Mouse (Mus musculus) splenic B cell, adult 2 months (primary cell): ENCODE measurements around the gene Epb41l4b.
A peak's percentile ranks its signal among the peaks of the same experiment; 100 is the strongest.

ENCODE experiments used
- DNase-seq: peaks from one replicate; pipeline ENCODE4 v3.0.0-alpha.2; 2011; ENCODE audit warnings: low read depth, low spot score
- H3K27me3 ChIP-seq: 2 replicates; pipeline ENCODE4 v1.6.1; 2012; ENCODE audit warnings: mild to moderate bottlenecking, low read length, moderate library complexity, mixed read lengths; ENCODE audit not compliant: control insufficient read depth, poor library complexity, insufficient read depth, severe bottlenecking
- H3K36me3 ChIP-seq: 2 replicates; pipeline ENCODE4 v1.6.1; 2012; ENCODE audit warnings: mild to moderate bottlenecking, low read length, moderate library complexity, mixed read lengths; ENCODE audit not compliant: control insufficient read depth, poor library complexity, insufficient read depth, severe bottlenecking

Epb41l4b gene

DNA sequence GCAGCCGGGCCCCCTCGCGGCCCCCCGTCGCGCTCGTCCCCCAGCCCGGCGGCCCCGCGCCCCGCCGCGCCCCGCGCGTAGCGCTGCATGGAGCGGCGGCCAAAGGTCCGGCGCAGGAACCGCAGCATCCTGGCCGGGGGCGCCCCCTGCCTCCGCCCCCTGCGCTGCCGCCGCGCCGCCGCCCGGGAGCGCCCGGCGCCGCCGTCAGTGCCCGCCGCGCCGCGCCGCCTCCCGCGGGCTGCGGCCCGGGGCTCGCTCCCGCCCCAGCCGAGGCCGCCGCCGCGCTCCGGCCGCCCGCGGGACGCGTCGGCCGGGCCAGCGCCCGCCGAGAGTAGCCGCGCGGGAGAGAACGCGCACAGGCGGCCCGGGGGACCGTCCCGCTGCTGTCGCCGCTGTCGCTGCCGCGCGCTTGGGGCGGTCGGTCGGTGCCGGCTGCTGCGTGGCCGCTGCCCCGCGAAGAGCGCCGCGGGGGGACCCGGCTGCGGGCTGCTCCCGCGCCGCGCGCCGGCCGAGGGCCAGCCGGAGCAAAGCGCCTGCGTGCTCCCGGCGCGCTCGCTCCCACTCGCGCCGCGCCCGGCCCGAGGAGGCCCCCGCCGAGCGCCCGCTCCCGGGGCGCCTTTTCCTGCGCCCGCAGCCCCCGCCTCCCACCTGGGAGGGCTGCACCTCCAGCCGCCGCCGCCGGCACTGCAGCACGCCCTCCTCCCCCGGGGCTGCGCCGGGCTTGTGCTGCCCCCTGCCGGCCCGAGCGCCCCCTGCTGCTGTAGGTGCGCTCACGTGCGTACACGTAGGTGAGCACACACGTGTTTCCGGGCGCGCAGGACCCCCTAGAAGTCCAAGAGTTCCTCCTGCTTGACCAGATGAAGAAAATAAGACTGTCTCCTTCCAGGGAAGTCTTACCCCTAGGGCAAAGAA, at the start of gene Epb41l4b:
TSS of gene Epb41l4b (minus strand) at position 412 of the 912 bp plus-strand sequence.
- peak; percentile 90 for DNase-seq
- H3K36me3 ChIP-seq: no peaks in the 10 kb centered on the region

DNA sequence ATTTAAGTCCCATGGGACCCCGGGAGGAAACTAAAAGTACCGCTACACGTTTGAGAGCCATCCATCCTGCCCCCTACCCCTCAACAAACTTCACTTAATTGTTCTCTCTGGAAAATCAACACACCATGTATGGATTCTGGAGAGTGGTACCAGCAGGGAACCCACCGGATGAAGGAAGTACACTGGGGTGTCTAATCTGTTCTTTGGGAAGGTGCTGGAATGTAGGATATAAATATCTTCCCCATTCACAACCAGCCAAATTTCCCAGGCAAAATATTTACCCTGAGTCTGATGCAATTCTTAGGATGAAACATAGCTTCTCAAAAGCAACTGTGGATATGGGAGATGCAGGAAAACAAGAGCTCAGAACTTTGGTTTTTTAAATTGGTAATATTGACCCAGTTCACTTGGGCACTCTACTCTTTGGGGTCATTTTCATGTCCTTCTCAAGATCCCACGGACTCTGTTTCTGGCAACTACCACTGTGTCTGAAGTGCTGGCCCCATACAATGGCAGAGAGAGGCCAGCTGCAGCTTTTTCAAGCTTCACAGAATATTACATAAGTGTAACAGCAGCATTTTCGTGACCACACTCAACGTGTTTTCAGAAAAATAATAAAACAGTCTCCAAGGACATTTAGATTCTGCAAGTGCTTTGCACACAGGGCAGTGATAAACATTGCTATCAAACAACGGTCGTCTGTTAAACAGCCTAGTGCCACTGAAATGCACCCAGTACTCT, 48.5 kb upstream of the Epb41l4b start:
- no peak for DNase-seq
- Histone ChIP-seq H3K27me3 (no peaks in the 10 kb centered on the region), H3K36me3 (no peaks in the 10 kb centered on the region)

More for the DNA sequence above, at the start of gene Epb41l4b:
- H3K27me3 ChIP-seq: peaks cover 6% of the 10 kb centered on the region

DNA sequence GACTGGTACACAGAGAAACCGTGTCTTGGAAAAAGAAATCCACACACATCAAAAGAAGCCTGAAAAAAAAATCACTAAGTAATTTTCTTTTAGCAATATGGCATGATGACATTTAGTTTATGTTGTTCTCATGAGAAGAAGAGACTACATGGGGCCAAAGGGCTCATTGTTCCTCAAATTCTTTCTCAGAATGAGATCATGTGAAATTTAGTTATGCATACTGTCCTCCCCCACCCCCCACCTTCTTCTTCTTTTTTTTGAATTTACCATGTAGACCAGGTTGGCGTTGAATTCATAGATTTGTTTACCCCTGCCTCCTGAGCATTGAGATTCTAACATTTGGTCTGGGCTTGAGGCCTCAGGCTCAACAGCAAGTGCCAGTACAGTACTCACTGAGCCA, 46.6 kb upstream of the Epb41l4b start:
- Histone ChIP-seq H3K27me3 (no peaks in the 10 kb centered on the region), H3K36me3 (no peaks in the 10 kb centered on the region)
- peak; percentile 22 for DNase-seq

DNA sequence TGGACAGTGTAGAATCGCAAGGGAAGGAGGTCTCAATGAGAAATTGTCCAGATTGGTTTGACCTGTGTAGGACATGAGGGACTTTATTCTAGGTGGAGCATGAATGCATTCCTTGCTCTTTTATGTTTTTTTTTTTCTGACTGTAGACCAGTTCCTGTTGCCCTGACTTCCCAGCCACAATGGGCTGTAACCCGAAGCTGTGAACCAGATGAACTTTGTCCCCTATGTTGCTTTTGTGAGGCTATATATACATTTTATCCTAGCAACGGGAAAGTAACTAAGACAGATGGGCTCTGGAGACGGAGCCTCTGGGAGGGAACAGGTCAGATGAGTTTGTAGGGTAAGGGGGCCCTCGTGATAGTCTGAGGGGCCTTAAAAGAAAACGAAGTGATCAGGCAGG, 42.8 kb upstream of the Epb41l4b start:
- no peak for DNase-seq
- H3K36me3 ChIP-seq: no peaks in the 10 kb centered on the region
- H3K27me3 ChIP-seq: no peaks in the 10 kb centered on the region

DNA sequence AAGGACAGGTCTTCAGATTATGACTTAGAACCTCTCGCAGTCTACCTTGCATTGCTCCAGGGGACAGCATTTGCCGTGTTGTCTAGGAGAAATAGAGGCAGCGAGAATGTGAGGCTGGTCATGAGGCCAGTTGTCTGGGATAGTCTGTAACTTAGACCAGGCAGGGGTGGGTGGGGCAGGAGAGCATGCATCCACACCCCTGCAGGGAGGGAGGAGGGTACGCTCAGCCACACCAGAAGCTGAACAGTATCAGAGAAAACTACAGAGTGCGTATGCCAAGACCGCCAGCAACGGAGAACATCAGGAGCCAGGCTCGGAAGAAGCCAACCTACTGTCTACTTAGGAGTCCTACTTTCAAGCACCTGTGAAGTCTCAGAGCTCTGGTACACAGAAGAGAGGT, 42.2 kb upstream of the Epb41l4b start:
- H3K36me3 ChIP-seq: no peaks in the 10 kb centered on the region
- no peak for DNase-seq
- no peaks in the 10 kb centered on the region for H3K27me3 ChIP-seq

DNA sequence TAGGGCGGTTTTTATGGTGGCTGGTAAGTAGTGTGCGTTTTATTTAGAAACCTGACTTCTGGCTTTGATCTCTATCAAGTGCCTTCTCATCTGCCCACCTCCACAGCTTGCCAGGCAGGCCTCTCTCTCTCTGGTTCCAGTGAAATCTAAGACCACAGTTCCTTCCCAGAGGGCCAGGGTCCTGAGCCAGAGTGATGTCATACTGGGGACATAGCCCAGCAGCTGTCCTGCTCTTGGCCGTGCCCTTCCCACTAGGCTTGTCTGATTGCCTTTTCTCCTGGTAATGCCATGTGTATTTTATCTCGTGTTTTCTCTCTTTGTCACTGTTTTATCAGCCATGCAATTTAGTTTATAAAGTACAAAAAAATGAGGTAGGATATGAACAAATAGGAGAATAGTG, 40.3 kb upstream of the Epb41l4b start:
- no peak for DNase-seq
- Histone ChIP-seq H3K27me3 (no peaks in the 10 kb centered on the region), H3K36me3 (no peaks in the 10 kb centered on the region)

DNA sequence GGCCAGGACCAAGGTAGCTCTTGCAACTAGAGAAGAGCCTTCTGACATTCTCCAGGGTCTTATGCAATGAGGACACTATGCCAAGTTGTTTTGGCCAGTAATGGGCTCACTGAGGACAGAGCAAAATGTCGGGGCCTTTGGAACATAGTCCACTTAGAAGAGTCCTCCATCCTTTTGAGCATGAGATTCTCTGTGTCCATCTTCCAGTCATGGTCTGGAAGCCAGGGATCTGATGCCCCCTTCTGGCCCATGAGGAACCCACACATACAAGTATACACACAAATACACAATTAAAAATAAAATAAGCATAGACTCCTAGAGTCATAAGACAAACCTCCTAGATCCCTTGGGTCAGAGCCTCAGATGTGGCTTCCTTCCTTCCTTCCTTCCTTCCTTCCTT, 38.3 kb upstream of the Epb41l4b start:
- Histone ChIP-seq H3K27me3 (no peaks in the 10 kb centered on the region), H3K36me3 (no peaks in the 10 kb centered on the region)
- DNase-seq: no peak

DNA sequence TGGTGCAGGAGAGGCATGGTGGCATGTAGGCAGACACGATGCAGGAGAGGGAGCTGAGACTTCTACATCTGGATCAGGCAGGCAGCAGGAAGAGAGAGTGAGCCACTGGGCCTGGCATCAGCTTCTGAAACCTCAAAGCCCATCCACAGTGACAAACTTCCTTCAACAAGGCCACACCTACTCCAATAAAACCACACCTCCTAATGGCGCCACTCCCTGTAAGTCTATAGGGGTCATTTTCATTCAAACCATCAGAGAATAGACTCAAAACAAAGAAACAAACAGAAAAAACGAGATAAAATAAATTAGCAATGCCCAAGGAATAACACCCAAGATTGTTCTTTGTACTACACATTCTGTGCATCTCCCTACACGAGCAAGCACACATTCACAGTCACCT, 35.6 kb upstream of the Epb41l4b start:
- DNase-seq: no peak
- Histone ChIP-seq H3K27me3 (no peaks in the 10 kb centered on the region), H3K36me3 (no peaks in the 10 kb centered on the region)

DNA sequence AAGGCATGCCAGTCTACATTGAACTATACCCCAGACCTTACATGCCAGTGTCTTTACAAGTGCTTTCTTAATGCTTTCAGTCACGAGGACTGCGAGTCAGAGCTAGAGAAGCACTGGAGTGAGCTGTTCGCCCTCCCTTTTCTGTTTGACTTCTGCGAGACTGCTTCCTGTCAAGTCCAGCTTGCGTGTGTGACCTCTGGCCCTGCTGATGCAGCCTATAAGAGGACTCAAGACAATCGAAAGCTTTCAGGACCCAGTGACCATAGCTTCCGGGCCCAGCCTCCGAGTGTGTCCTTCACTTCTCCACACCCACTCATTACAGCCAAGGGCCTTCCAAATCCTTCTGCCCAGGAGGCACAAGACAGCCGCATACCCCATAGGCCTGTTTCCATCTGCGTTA, 32.1 kb upstream of the Epb41l4b start:
- Histone ChIP-seq H3K27me3 (no peaks in the 10 kb centered on the region), H3K36me3 (no peaks in the 10 kb centered on the region)
- no peak for DNase-seq

DNA sequence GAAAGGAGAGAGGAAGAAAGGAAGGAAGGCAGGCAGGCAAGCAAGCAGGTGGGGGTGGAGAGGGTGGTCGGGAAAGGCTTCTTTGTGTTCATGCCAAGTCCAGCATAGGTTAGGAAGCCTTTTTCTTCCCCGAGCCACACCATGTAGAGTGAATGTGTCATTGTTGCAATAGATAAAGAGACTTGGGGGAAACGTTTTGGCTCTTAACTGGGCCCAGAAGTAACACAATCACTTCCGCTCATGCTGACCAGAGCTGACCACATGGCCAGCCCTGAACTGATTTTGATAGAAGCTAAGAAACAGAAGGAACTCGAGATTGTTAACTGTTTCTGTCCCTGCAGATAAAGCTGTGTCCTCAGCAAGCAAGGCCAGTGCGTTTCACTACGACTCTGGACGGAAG, 29.6 kb upstream of the Epb41l4b start:
- no peak for DNase-seq
- Histone ChIP-seq H3K27me3 (no peaks in the 10 kb centered on the region), H3K36me3 (no peaks in the 10 kb centered on the region)

DNA sequence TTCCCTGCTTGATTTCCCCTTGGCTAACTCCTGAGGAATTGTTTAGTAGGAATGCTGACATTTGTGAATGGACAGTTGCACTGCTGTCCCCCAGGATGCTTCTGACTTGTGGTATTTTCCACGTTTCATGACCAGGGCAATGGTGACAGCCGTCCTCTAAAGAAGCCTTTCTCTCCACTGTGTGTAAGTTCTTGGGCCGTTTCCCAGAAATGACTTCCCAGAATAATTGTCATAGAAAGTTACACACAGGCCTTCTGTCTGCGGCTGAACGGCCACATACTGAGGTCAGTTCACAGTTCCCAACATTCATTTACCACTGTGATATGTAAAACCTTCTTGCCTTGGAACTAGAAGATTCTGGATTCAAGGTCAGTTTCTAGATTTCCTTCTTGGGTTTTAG, 28.6 kb upstream of the Epb41l4b start:
- Histone ChIP-seq H3K36me3 (no peaks in the 10 kb centered on the region), H3K27me3 (no peaks in the 10 kb centered on the region)
- no peak for DNase-seq

DNA sequence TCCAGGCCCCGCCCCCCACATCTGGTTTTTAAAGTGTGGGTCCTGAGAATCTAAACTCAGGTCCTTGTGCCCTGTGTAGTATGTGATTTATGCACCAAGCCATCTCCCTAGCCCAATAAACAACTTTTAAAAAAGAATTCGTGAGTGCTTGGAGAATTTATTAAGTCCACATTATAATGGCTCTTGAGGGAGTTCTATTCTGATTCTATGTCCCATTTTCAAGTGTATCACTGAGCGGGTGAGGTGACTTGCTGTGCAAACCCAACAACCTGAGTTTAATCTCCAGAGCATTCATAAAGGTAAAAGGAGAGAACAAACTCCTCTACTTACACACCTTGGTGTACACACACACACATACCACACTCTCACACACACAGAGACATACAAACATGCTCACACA, 25.4 kb upstream of the Epb41l4b start:
- Histone ChIP-seq H3K27me3 (no peaks in the 10 kb centered on the region), H3K36me3 (no peaks in the 10 kb centered on the region)
- DNase-seq: no peak

DNA sequence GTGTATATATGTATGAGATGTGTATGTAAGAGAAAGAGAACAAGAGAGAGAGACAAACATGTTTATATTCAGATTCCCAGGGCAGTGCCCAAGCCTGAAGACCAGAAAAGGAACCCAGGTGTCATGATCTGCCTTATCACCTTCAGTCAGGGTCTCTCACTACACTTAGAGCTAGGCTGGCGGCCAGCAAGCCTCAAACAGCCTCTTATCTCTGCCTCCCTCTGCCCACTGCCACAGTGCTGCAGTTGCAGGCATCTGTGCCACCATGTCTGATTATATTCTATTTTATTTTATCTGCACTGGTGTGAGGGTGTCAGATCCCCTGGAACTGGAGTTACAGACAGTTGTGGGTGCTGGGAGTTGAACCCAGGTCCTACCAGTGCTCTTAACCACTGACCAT, 25.0 kb upstream of the Epb41l4b start:
- no peaks in the 10 kb centered on the region for H3K27me3 ChIP-seq
- no peaks in the 10 kb centered on the region for H3K36me3 ChIP-seq

DNA sequence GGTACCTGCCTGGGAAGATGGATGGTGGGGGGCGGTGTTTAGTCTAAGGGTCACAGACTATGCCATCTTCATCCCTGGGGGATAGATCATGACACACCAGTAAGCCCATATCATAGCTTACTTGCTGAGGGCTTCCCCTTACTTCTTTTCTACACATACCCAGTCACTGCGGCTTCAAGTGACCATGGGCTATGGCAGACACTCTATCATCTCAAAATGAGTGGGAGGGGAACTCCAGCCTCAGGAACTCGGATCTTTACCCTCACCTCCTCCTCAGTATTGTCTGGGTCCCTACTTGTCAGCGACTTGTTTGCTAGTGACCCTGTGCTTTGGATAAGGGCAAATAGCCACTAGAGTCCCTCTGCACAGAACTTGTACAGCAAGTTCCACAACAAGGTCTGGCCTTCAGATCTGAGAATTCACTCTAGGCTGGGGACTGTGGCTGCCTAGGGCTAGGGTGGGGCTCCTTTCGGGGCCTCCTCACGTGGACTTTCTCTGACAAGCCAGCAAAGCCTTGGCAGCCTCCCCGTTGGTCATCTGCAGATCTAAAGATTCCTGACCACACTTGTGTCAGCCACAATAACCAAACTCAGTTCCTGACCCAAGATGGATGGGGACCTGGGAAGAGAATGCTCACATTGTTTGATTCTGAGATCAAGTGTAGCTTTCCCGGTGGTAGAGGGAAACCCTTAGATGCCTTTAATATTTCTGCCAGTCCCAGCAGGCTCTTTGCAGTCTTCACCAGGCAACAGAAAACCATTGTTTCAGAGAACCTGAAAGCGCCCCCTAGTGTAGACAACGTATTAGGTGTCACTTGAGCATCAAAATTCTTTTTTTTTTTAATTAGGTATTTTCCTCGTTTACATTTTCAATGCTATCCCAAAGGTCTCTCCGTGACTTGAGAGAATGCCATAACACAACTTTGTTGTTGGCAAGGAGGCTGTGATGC, 24.0 kb upstream of the Epb41l4b start:
- Histone ChIP-seq H3K27me3 (no peaks in the 10 kb centered on the region), H3K36me3 (no peaks in the 10 kb centered on the region)
- peak; percentile 47 for DNase-seq

More for the DNA sequence above, 25.0 kb upstream of the Epb41l4b start:
- DNase-seq: no peak
